Mouse (Mus musculus) fibroblast of lung, adult 2 months (primary cell): ENCODE measurements around the gene Nr2f1.
"Not testable (repeated sequence)": the region's sequence is repeated elsewhere in the genome, so short reads cannot be mapped to it uniquely, and the experiment has no call there.

Experiments
- DNase-seq: peaks from one replicate; pipeline ENCODE4 v3.0.0-alpha.2; 2011; ENCODE audit warnings: low read depth

Gene Nr2f1

GRCm38 (mm10) chr13:78199642-78200160 lies at the start of gene Nr2f1:
Gene Nr2f1, minus strand, starts transcription at chr13:78199757.
- DNase-seq, result no peak

- DNase-seq, result no peak
Observed at GRCm38 (mm10) chr13:78221680-78222079, 22.1 kb upstream of the Nr2f1 start.

GRCm38 (mm10) chr13:78220238-78220637 lies 20.7 kb upstream of the Nr2f1 start:
- DNase-seq, result not testable (repeated sequence)

DNA sequence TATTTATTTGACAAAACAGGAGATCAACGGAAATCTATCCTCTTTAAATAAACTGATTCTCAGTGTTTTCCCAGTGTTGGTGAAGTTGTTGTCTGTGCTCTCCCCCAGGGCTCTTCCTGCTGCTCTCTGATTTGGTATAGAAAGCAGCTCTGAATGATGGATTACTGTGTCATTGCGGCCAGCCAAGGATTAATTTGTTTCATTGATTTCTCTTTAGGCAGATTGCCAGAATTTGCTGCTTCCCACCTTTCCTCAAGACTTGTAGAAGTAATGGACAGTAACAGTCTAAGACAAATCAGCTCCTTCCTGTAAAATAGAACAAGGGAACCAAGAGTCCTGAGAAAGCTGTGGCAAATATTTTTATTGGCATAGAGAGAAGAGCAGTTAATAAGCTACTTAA lies 15.7 kb upstream of the Nr2f1 start:
- no peak for DNase-seq

- DNase-seq, result no peak
Observed at GRCm38 (mm10) chr13:78213155-78213554, 13.6 kb upstream of the Nr2f1 start.

DNA sequence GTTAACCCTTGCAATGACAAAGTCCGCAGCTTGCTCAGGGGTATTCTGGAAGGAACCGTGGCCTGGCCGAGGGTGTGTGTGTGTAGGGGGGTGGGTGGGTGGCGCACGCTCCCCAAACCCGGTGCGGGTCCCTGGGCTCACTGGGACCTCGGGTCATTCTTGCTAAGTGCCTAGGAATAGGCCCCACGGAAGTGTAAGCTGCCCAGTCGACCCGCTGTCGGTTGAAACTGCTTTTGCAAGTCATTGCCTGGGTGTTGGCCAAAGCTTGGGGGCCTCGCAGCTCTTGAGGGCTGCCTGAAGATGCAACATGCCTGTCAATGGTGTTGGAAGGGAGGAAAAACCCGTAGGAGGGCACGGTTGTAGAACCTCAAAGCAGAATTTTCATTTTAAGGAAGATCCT lies 12.6 kb upstream of the Nr2f1 start:
- no peak for DNase-seq

GRCm38 (mm10) chr13:78211231-78212010 lies 11.9 kb upstream of the Nr2f1 start:
- no peak for DNase-seq

GRCm38 (mm10) chr13:78210748-78211089 lies 11.2 kb upstream of the Nr2f1 start:
- no peak for DNase-seq

DNA sequence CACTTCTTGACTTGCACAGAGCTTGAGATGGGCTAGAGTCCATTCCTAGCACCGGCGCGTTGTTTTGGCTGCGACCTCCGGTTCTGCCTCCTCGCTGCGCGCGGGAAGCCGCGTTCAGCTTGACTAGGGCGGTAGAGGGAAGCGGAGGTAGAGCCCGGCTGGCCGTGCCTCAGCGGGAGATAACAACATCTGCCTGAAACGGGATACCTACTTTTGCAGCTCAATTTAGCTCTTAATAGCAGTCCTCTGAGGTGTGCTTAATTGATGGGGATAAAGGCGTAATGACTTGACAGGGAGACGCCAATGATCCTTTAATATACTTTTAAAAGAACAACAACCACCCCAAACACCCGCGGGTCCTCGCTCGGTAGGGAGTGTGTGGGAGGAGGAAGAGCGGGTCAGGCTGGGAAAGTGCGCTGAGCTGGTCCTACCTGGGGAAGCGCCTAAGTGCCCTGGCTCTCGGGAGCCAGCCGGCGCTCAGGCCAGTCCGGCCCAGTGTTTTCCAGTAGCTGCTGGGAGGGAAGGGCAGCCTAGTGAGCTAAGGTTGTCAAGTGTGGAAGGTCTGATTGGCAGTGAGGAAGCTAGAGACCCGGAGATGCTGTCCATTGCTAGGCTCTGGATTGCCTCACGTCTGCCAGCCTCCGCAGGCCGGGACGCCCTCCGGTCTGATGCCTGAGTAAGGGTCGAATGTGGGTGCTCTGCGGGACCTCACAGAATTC lies 10.6 kb upstream of the Nr2f1 start:
- DNase-seq, result no peak

DNA sequence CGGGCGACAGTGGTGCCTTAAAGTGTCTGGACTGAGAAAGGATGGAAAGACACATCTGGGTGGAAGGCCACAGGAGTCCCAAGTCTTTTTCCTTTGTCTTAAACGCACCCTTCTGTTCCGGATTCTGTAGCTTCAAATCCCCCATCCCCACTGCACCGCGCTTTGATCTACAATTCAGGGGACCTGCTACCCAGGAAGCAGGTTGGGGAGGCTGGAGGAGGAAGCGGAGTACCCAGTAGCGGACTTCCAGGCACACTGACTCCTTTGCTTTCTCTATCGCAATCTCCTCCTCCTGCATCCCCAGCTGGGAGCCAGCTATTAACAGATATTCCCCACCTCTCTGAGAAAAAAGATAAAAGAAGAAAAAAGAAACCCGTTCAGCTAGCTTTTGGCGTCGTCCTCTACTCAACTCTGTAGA lies 10.1 kb upstream of the Nr2f1 start:
- DNase-seq, result no peak

DNA sequence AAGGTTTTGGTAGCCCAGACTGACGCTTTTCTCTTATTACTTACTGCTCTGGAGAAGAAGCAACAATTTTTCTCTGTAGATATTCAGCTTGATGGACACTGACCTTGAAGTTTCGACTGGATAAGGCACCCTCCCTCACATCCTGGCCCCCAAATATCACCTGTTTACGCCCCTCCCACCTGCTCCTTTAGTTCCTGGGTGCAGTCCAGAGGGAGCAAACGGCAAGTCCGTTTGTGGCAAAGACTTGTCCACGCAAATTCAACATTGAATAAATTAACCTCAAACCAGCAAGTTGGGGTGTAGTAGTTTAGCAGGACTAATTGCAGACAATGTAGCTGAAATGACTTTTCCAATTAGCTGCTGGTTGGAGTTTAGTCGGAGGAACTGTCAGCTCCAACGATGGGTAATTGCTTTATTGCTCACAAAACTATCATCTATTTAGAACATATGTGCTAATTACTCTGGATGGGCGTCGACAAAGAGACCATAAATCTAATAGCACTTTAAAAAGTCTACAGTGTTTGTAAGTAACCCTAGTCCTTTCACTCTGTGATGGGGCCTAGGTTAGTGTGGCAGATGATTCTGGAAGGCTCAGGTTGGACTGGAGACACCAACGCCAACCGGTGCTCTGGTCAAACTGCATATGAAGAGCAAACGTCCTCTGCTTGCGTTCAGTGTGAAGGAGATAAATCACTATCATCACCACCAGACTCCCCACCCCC lies 9.3 kb upstream of the Nr2f1 start:
- DNase-seq, result no peak

DNA sequence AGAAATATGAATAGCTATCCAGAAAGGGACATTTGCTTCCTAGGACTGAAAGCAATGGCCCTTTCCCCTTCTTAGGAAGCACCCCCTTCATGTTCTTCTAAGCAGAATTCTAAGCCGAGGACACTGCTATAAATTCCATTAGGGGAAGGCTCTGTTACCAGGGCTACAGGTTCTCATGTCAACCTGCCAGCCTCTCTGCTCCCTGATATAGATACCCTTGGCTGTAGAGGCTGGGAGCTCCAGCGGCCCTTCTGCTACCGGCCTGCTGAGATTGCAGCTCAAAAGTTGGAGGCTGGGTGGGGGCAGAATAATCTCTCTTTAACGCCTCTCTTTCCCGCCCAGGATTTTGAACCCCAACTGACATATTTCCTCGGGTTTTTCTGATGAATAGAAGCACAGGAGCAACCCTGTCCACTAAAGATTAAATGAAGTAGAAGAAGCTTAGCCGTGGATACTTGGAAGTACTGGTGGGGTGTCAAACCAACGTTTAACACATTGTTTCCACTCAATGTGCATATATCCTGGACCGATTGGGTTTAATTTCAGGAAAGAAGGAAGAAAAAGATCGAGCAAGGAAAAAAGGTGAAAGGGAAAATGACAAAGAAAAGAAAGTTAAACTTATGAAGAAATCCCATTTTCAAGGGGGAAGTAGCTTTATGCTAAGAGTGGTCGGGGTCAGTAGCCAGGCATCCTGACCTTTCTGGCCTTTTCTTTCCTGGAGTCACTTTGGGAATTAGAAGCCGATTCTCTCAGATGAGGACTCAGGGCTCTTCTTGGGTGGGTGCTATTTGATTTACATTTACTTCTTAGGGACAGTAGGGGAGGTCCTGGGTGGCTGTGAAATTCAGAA lies 8.5 kb upstream of the Nr2f1 start:
- DNase-seq, result no peak

- no peak for DNase-seq
Observed at GRCm38 (mm10) chr13:78206891-78207430, 7.4 kb upstream of the Nr2f1 start.

DNA sequence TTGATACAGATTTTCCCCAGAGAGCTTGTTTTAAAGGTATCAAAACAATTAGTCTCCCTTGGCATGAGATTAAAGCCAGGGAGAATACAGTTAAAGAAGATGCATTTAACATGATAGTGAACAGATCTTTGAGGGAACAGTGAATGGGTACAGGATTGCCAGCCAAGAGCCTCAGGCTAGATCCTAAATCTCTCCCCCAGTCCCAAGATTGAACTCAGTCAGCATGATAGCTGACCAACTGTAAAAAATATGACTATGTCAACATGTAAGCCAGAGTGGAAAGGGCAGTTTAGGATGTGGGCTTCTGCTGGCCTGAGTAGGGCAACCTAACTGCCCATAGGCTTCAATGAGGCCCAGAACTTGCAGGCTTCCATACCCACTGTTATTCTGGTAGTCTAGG lies 5.9 kb upstream of the Nr2f1 start:
- no peak for DNase-seq

- peak; percentile 51 for DNase-seq
Observed at GRCm38 (mm10) chr13:78203348-78204061, 3.9 kb upstream of the Nr2f1 start.

GRCm38 (mm10) chr13:78202574-78203347 lies 3.2 kb upstream of the Nr2f1 start:
- no peak for DNase-seq

DNA sequence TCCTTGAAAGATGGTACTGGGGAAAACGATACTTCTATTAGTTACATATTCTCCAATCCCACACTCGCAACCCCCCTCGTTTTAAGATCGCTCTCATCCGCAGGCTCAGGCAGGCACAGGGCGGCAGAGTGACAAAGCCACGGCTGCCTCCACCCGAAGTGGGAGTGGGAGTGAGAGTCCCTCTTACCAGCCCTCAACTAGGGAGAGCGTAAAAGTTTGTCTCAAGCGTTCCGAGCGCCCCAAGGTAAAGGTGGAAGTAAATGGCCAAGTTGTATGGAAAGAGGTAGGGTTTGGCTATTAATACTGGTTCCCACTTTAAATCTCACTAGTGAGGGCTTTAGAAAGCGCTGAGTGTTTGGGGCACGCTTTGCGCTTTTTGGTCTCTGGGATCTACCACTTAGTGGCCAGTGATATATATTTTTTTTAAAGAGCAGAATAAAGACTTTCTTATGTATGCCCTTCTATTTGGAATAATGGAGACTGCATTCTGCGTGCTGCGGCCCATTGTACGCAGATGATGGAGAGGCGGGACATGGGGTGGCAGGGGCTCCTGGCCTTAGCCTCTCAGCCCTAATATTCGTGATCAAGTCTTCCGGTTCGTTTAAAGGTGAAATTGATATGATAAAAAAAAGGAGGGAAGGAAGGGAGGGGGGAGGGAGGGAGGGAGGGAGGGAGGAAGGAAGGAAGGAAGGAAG lies 2.5 kb upstream of the Nr2f1 start:
- DNase-seq, result no peak

DNA sequence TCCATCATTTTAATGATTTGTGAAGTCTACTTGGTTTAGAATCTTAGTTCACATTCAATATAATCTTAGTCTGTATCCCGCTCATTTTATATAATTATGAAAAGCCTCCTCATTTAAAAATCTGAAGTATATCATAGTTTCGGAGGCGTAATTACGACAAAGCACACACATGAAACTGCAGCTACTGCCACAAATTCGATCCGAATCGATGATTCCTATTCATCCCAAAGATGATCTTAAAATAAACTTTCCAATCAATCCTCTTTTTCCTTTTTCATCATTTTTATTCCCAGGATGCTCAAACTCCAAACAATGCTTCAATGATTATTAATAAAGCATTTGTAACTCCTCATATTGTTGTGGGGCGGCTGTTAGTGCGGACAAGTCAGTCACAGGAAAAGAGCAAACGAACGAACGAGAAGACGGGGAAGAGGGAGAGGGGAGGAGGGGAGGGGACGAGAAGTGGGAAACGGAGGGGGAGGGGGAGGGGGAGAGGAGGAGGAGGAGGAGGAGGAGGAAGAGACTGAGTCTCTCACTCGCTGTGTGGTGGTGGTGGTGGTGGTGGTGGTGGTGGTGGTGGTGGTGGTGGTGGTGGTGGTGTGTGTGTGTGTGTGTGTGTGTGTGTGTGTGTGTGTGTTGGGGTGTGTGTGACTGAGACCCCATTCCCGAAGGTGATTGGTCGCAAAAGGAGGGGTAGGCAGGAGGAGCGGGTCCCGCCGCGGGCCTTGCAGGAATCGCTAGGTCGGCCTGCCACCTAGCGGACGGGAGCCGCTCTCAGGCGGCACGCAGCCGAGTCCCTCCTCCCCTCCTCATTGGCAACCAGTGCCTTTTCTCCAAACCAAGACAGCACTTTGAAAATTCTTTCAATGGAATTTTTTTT lies 1.7 kb upstream of the Nr2f1 start:
- DNase-seq, result peak; percentile 79
